Mouse (Mus musculus) forebrain, postnatal 0 days (tissue): ENCODE measurements around the gene P3h2. TPM values are rescaled to one million over a fixed set of nuclear protein-coding genes. Genes with fewer than 3 reads are reported as not detected.
A peak's percentile ranks its signal among the peaks of the same experiment; 100 is the strongest.

Experiments
- ATAC-seq: fragments of 200-750 bp; cut with Nextera tagmentation; 2 replicates; pipeline ENCODE4 v1.8.0; 2017; ENCODE audit warnings: mild to moderate bottlenecking, moderate library complexity
- DNase-seq: peaks from one replicate; pipeline ENCODE4 v3.0.0-alpha.2; 2015
- H3K27ac ChIP-seq: fragments of 300-500 bp; sonication (generic); 2 replicates; pipeline ENCODE4 v1.5.1; 2014; ENCODE audit warnings: low read depth, mild to moderate bottlenecking, antibody characterized with exemption, low read length, moderate library complexity, mixed read lengths
- H3K27me3 ChIP-seq: fragments of 300-500 bp; sonication (generic); 2 replicates; pipeline ENCODE4 v1.6.1; 2014; ENCODE audit warnings: mild to moderate bottlenecking, low read length, mixed read lengths; ENCODE audit not compliant: insufficient read depth
- H3K36me3 ChIP-seq: fragments of 300-500 bp; sonication (generic); 2 replicates; pipeline ENCODE4 v1.6.1; 2014; ENCODE audit warnings: mild to moderate bottlenecking, moderate library complexity; ENCODE audit not compliant: insufficient read depth
- H3K4me1 ChIP-seq: fragments of 300-500 bp; sonication (generic); 2 replicates; pipeline ENCODE4 v1.6.1; 2014; ENCODE audit warnings: antibody characterized with exemption; ENCODE audit not compliant: insufficient read depth
- H3K4me2 ChIP-seq: fragments of 300-500 bp; sonication (generic); 2 replicates; pipeline ENCODE4 v1.6.1; 2014; ENCODE audit warnings: low read depth, mild to moderate bottlenecking, moderate library complexity
- H3K4me3 ChIP-seq: fragments of 300-500 bp; sonication (generic); 2 replicates; pipeline ENCODE4 v1.5.1; 2014; ENCODE audit warnings: low read depth, low read length, mixed read lengths
- H3K9ac ChIP-seq: fragments of 300-500 bp; sonication (generic); 2 replicates; pipeline ENCODE4 v1.6.1; 2014; ENCODE audit warnings: mild to moderate bottlenecking
- H3K9me3 ChIP-seq: fragments of 300-500 bp; sonication (generic); 2 replicates; pipeline ENCODE4 v1.6.1; 2016; ENCODE audit warnings: low read length
- CTCF ChIP-seq: sonication (generic); IDR thresholded peaks from 2 replicates; pipeline ENCODE4 v1.5.1; 2016; ENCODE audit warnings: antibody characterized with exemption, control low read depth, low read depth
- WGBS: fragments of 180-500 bp; shearing (Covaris S2); extraction: QIAGEN DNeasy Blood & Tissue Kit; methylation state at CpG from one replicate; pipeline ENCODE4 v1.1.7; 2014; 5-methylcytosine and 5-hydroxymethylcytosine counted together
- polyA plus RNA-seq: library from polyadenylated mRNA; unstranded; fragments of >200 nt; fragmentation: Nextera tagmentation; extraction: Ambion mirVana; gene quantifications from 2 replicates; pipeline ENCODE4 v1.2.1, GENCODE M21; 2015
- total RNA-seq: library from RNA; depleted of rRNA; stranded (reverse); fragments of >200 nt; gene quantifications from 2 replicates; pipeline ENCODE4 v1.2.3, GENCODE M21; 2014

P3h2 gene
- total and polyA plus RNA-seq, 2 experiments from 2014 or later = 0.35 to 1.4 TPM

GRCm38 (mm10) chr16:25954614-25955013 lies 151.0 kb downstream of the P3h2 start:
- H3K27ac ChIP-seq = no peak overlapping the region
- no peak for TF ChIP-seq CTCF
- no peak overlapping the region for H3K4me2 ChIP-seq
- no peak for ATAC-seq
- no peak overlapping the region for H3K9ac ChIP-seq
- H3K9me3 ChIP-seq = no peaks in the 10 kb centered on the region
- H3K36me3 ChIP-seq = no peaks in the 10 kb centered on the region
- 98% methylated on average over 3 of the region's 3 CpGs for WGBS
- no peaks in the 10 kb centered on the region for H3K27me3 ChIP-seq
- H3K4me1 ChIP-seq = no peaks in the 10 kb centered on the region
- H3K4me3 ChIP-seq = no peak overlapping the region
- no peak for DNase-seq

GRCm38 (mm10) chr16:25953359-25953758 lies 152.2 kb downstream of the P3h2 start:
- Histone ChIP-seq H3K36me3 (no peaks in the 10 kb centered on the region), H3K4me2 (no peak overlapping the region), H3K27ac (no peak overlapping the region), H3K27me3 (no peaks in the 10 kb centered on the region), H3K4me1 (no peaks in the 10 kb centered on the region), H3K9me3 (no peaks in the 10 kb centered on the region), H3K9ac (no peak overlapping the region), H3K4me3 (no peak overlapping the region)
- DNase-seq (no peak), ATAC-seq (no peak)
- TF ChIP-seq CTCF = no peak
- WGBS = 86% methylated on average over 5 of the region's 5 CpGs

GRCm38 (mm10) chr16:25952005-25952404 lies 153.6 kb downstream of the P3h2 start:
- H3K27me3 ChIP-seq = no peaks in the 10 kb centered on the region
- ATAC-seq = no peak
- no peaks in the 10 kb centered on the region for H3K36me3 ChIP-seq
- H3K9ac ChIP-seq = no peak overlapping the region
- H3K4me3 ChIP-seq = no peak overlapping the region
- TF ChIP-seq CTCF = peak; percentile 50
- no peak overlapping the region for H3K4me2 ChIP-seq
- DNase-seq = peak; percentile 9
- H3K27ac ChIP-seq = no peak overlapping the region
- WGBS = 53% methylated on average over 2 of the region's 2 CpGs
- no peaks in the 10 kb centered on the region for H3K9me3 ChIP-seq
- no peaks in the 10 kb centered on the region for H3K4me1 ChIP-seq

GRCm38 (mm10) chr16:25948067-25948466 lies 157.5 kb downstream of the P3h2 start:
- Histone ChIP-seq H3K9ac (no peak overlapping the region), H3K4me2 (no peak overlapping the region), H3K4me3 (no peak overlapping the region), H3K27me3 (no peaks in the 10 kb centered on the region), H3K27ac (no peak overlapping the region), H3K36me3 (no peaks in the 10 kb centered on the region), H3K4me1 (no peaks in the 10 kb centered on the region), H3K9me3 (no peaks in the 10 kb centered on the region)
- ATAC-seq = no peak
- no peak for DNase-seq
- no peak for TF ChIP-seq CTCF
- WGBS = 77% methylated on average over 1 of the region's 1 CpGs

GRCm38 (mm10) chr16:25945151-25945955 lies 160.2 kb downstream of the P3h2 start:
- Histone ChIP-seq H3K9ac (no peak overlapping the region), H3K27ac (no peak overlapping the region), H3K36me3 (no peaks in the 10 kb centered on the region), H3K27me3 (no peaks in the 10 kb centered on the region), H3K9me3 (no peaks in the 10 kb centered on the region), H3K4me2 (no peak overlapping the region), H3K4me1 (no peaks in the 10 kb centered on the region), H3K4me3 (no peak overlapping the region)
- 43% methylated on average over 12 of the region's 12 CpGs for WGBS
- ATAC-seq (no peak), DNase-seq (peak; percentile 10)
- no peak for TF ChIP-seq CTCF

GRCm38 (mm10) chr16:25942261-25942660 lies 163.3 kb downstream of the P3h2 start:
- Histone ChIP-seq H3K27ac (no peak overlapping the region), H3K27me3 (no peaks in the 10 kb centered on the region), H3K9ac (no peak overlapping the region), H3K9me3 (no peaks in the 10 kb centered on the region), H3K4me2 (no peak overlapping the region), H3K4me3 (no peak overlapping the region), H3K4me1 (no peaks in the 10 kb centered on the region), H3K36me3 (no peaks in the 10 kb centered on the region)
- DNase-seq (no peak), ATAC-seq (no peak)
- WGBS = 70% methylated on average over 4 of the region's 4 CpGs
- TF ChIP-seq CTCF = no peak

- Histone ChIP-seq H3K27ac (no peak overlapping the region), H3K36me3 (no peaks in the 10 kb centered on the region), H3K9me3 (no peaks in the 10 kb centered on the region), H3K4me2 (no peak overlapping the region), H3K9ac (no peak overlapping the region), H3K4me1 (no peaks in the 10 kb centered on the region), H3K27me3 (no peaks in the 10 kb centered on the region), H3K4me3 (no peak overlapping the region)
- WGBS = 85% methylated on average over 2 of the region's 2 CpGs
- no peak for ATAC-seq
- no peak for TF ChIP-seq CTCF
- DNase-seq = no peak
Measured at GRCm38 (mm10) chr16:25934181-25934580, 171.4 kb downstream of the P3h2 start.
